14 mouse cellular contexts compared by ENCODE assay signal in the genomic region with DNA sequence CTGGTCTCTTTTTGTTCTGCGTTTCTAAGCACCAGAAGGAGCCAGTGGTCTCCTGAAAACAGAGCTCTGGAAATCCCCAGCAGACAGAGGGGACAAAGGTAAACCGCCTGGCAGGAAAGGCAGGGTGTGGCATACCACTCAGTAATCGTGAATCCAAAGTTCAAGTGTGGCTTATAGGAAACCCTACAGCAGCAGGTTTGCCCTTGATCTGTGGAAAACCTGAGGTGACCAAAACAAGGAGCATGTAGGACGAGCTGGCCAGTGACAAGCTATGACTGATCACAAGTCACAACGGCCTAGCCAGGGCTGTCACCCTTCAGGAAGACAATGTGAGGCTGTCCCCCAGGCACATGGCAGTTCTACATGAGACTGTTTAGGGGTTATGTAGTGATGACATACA. TPM values are rescaled to one million over a fixed set of nuclear protein-coding genes. Genes with fewer than 3 reads are reported as not detected.
DNase-seq lines count a peak whose midpoint lies in the region; ATAC-seq lines count a peak whose summit lies in the region.
"Had no signal": no experiment of that assay in that cellular context is flagged by ENCODE, and none has a peak within 500 bp of the region (broad histone marks: within the 10 kb centered on the region; RNA-seq: fewer than 3 reads in every experiment).

No protein-coding gene starts in this region.

- H3K4me3 ChIP-seq in kidney, embryonic 14.5 days (ENCODE audit: low read length) = no peak overlapping the region
- no peak overlapping the region for H3K4me3 ChIP-seq in liver, embryonic 13.5 days (replicated peaks)
- H3K4me3 ChIP-seq: gastrocnemius, adult 2 months; limb, embryonic 15.5 days had no signal

- H3K27ac ChIP-seq in kidney, embryonic 14.5 days (ENCODE audit: low read depth, low read length) = no peak overlapping the region
- peak overlapping the region; percentile 69 for H3K27ac ChIP-seq in liver, embryonic 13.5 days
- H3K27ac ChIP-seq: gastrocnemius, adult 2 months; limb, embryonic 15.5 days; macrophage had no signal

- no peak overlapping the region for H3K9ac ChIP-seq in kidney, embryonic 14.5 days (ENCODE audit: low read depth, low read length)
- H3K9ac ChIP-seq in liver, embryonic 13.5 days = no peak overlapping the region
- H3K9ac ChIP-seq: limb, embryonic 15.5 days had no signal

- no peak for ATAC-seq in kidney, embryonic 14.5 days (ENCODE audit: low FRiP score, low TSS enrichment)
- ATAC-seq in liver, embryonic 13.5 days (ENCODE audit: low read depth) = peak; percentile 51; the same call in 1 of the 2 replicates

- H3K4me2 ChIP-seq in kidney, embryonic 14.5 days (replicated peaks; ENCODE audit: low read depth, low read length) = no peak overlapping the region
- no peak overlapping the region for H3K4me2 ChIP-seq in liver, embryonic 13.5 days
- H3K4me2 ChIP-seq: limb, embryonic 15.5 days had no signal

- DNase-seq in kidney, adult 11 months = peak; percentile 61
- DNase-seq in kidney, adult 8-10 months = peak; percentile 57 to 64
- no peak for DNase-seq in liver, embryonic 13.5 days
- DNase-seq in yolk sac, embryonic 10.5 days (ENCODE audit: low spot score) = peak; percentile 67
- no peak for DNase-seq in left cerebral cortex, adult 11 months (ENCODE audit: low spot score)
- no peak for DNase-seq in neural tube, embryonic 10.5 days (ENCODE audit: extremely low spot score, low spot score)
- no peak for DNase-seq in thymus, postnatal 4 days
- DNase-seq: cerebellum, adult 8-10 months; gastrocnemius, adult 2 months; heart, postnatal 36 days; right cerebral cortex, adult 18-20 months had no signal

- no peaks in the 10 kb centered on the region for H3K36me3 ChIP-seq in kidney, embryonic 14.5 days (ENCODE audit: control insufficient read depth, insufficient read depth, low read length)
- no peaks in the 10 kb centered on the region for H3K36me3 ChIP-seq in liver, embryonic 13.5 days
- H3K36me3 ChIP-seq: limb, embryonic 15.5 days had no signal

- no peaks in the 10 kb centered on the region for H3K27me3 ChIP-seq in kidney, embryonic 14.5 days (ENCODE audit: control insufficient read depth, insufficient read depth, low read length)
- no peaks in the 10 kb centered on the region for H3K27me3 ChIP-seq in liver, embryonic 13.5 days
- H3K27me3 ChIP-seq: limb, embryonic 15.5 days had no signal

- H3K4me1 ChIP-seq in kidney, embryonic 14.5 days (ENCODE audit: control insufficient read depth, insufficient read depth, low read length) = 0 out of 2 replicates have a peak, but pooled peaks cover 4% of the 10 kb centered on the region
- peaks cover 6% of the 10 kb centered on the region; the same call in 1 of the 2 replicates for H3K4me1 ChIP-seq in liver, embryonic 13.5 days (replicated peaks)
- H3K4me1 ChIP-seq: limb, embryonic 15.5 days had no signal

- no peaks in the 10 kb centered on the region for H3K9me3 ChIP-seq in kidney, embryonic 14.5 days (ENCODE audit: control insufficient read depth, low read length)
- H3K9me3 ChIP-seq in liver, embryonic 13.5 days (replicated peaks) = no peaks in the 10 kb centered on the region
- H3K9me3 ChIP-seq: limb, embryonic 15.5 days had no signal

- 65% methylated on average over 5 of the region's 5 CpGs for WGBS in kidney, embryonic 14.5 days
- WGBS in liver, embryonic 13.5 days (ENCODE audit: insufficient replicate concordance) = 55% methylated on average over 5 of the region's 5 CpGs

RNA-seq across cellular contexts. Expression of gene Ankrd11, which starts 9.4 kb away (rescaled TPM):
- 44.3 and 55.5 TPM in 2 replicates for polyA plus RNA-seq in kidney, embryonic 14.5 days (2014; fragmentation: Nextera tagmentation; extraction: Ambion mirVana)
- 10.7 and 13.6 TPM in 2 replicates for polyA plus RNA-seq in liver, embryonic 13.5 days (2015; fragmentation: Nextera tagmentation; extraction: Ambion mirVana)

RNA-seq across cellular contexts. Expression of gene Spg7, which starts 11.3 kb away (rescaled TPM):
- polyA plus RNA-seq in kidney, embryonic 14.5 days (2014; fragmentation: Nextera tagmentation; extraction: Ambion mirVana) = 45.9 and 51.2 TPM in 2 replicates
- 25.3 and 25.7 TPM in 2 replicates for polyA plus RNA-seq in liver, embryonic 13.5 days (2015; fragmentation: Nextera tagmentation; extraction: Ambion mirVana)

RNA-seq across cellular contexts. Expression of gene Rpl13, which starts 50.7 kb away (rescaled TPM):
- 1,702 and 2,075 TPM in 2 replicates for polyA plus RNA-seq in kidney, embryonic 14.5 days (2014; fragmentation: Nextera tagmentation; extraction: Ambion mirVana)
- polyA plus RNA-seq in liver, embryonic 13.5 days (2015; fragmentation: Nextera tagmentation; extraction: Ambion mirVana) = 1,172 and 1,189 TPM in 2 replicates

Comparison
In these comparisons a context has a peak if more than half of its experiments do, and no peak if none do; other contexts are left out.
1. DNase-seq: peak in kidney, adult 11 months (single experiment), kidney, adult 8-10 months (2 of 2) and yolk sac, embryonic 10.5 days (single experiment); none in liver, embryonic 13.5 days (single experiment), left cerebral cortex, adult 11 months (single experiment), neural tube, embryonic 10.5 days (single experiment) and thymus, postnatal 4 days (single experiment).